Mouse (Mus musculus) frontal cortex, postnatal 36 days (tissue): ENCODE measurements around the gene Nfkbia.
A peak's percentile ranks its signal among the peaks of the same experiment; 100 is the strongest.

Experiments
- DNase-seq, 2 experiments: peaks; one replicate each; pipeline ENCODE4 v3.0.0; 2022; ENCODE audit warnings: low spot score in 2 of 2

Gene Nfkbia

GRCm38 (mm10) chr12:55492184-55492898 is at the start of gene Nfkbia:
TSS of gene Nfkbia (minus strand) at chr12:55492647.
- peak; percentile 89 to 91 for DNase-seq

GRCm38 (mm10) chr12:55539157-55539556 is 46.7 kb upstream of the Nfkbia start:
- no peak for DNase-seq

GRCm38 (mm10) chr12:55538328-55538971 is 46.0 kb upstream of the Nfkbia start:
- DNase-seq: no peak

GRCm38 (mm10) chr12:55537742-55538141 is 45.3 kb upstream of the Nfkbia start:
- no peak for DNase-seq

- DNase-seq: no peak
Measured at GRCm38 (mm10) chr12:55536537-55537135, 44.2 kb upstream of the Nfkbia start.

- no peak for DNase-seq
Measured at GRCm38 (mm10) chr12:55526983-55527752, 34.7 kb upstream of the Nfkbia start.

- DNase-seq: peak in 1 of 2 experiments; percentile 34
Measured at GRCm38 (mm10) chr12:55518061-55518738, 25.8 kb upstream of the Nfkbia start.

GRCm38 (mm10) chr12:55508817-55509216 is 16.4 kb upstream of the Nfkbia start:
- DNase-seq: no peak

GRCm38 (mm10) chr12:55507332-55507935 is 15.0 kb upstream of the Nfkbia start:
- DNase-seq: no peak

- peak in 1 of 2 experiments; percentile 59 for DNase-seq
Measured at GRCm38 (mm10) chr12:55506029-55506330, 13.5 kb upstream of the Nfkbia start.

GRCm38 (mm10) chr12:55505314-55506028 is 13.0 kb upstream of the Nfkbia start:
- DNase-seq: no peak

GRCm38 (mm10) chr12:55499031-55499430 is 6.6 kb upstream of the Nfkbia start:
- DNase-seq: peak; percentile 83 to 91

GRCm38 (mm10) chr12:55497737-55498136 is 5.3 kb upstream of the Nfkbia start:
- no peak for DNase-seq

- no peak for DNase-seq
Measured at GRCm38 (mm10) chr12:55495902-55496605, 3.6 kb upstream of the Nfkbia start.

GRCm38 (mm10) chr12:55495114-55495901 is 2.9 kb upstream of the Nfkbia start:
- DNase-seq: peak; percentile 39 to 59

GRCm38 (mm10) chr12:55493381-55493780 is 934 bp upstream of the Nfkbia start:
- no peak for DNase-seq

- DNase-seq: no peak
Measured at GRCm38 (mm10) chr12:55492941-55493340, 494 bp upstream of the Nfkbia start.

- peak; percentile 83 to 86 for DNase-seq
Measured at GRCm38 (mm10) chr12:55491516-55492183, 797 bp downstream of the Nfkbia start.
